Mouse (Mus musculus): ENCODE results near the gene Parg.

The Parg gene

DNA sequence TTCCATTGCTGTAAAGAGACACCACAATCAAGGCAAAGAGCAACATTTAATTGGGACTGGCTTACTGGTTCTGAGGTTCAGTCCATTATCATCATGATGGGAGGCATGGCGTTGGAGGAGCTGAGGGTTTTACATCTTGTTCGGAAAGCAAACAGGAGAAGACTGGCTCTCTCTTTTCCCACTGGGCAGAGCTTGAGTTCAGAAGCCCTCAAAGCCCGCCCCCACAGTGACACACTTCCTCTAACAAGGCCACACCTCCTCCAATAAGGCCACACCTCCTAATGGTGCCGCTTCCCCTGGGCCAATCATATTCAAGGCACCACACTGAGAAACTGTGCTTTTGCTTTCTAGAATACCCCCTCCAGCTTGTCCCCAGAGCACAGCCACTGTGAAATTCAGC lies 116.1 kb downstream of the Parg start:
- in situ Hi-C loops (cut with MseI, MboI): loop anchor here in 1 of 2 experiments (10.0 kb wide), 1 partner anchor 157 kb away; no protein-coding TSS in a partner anchor

DNA sequence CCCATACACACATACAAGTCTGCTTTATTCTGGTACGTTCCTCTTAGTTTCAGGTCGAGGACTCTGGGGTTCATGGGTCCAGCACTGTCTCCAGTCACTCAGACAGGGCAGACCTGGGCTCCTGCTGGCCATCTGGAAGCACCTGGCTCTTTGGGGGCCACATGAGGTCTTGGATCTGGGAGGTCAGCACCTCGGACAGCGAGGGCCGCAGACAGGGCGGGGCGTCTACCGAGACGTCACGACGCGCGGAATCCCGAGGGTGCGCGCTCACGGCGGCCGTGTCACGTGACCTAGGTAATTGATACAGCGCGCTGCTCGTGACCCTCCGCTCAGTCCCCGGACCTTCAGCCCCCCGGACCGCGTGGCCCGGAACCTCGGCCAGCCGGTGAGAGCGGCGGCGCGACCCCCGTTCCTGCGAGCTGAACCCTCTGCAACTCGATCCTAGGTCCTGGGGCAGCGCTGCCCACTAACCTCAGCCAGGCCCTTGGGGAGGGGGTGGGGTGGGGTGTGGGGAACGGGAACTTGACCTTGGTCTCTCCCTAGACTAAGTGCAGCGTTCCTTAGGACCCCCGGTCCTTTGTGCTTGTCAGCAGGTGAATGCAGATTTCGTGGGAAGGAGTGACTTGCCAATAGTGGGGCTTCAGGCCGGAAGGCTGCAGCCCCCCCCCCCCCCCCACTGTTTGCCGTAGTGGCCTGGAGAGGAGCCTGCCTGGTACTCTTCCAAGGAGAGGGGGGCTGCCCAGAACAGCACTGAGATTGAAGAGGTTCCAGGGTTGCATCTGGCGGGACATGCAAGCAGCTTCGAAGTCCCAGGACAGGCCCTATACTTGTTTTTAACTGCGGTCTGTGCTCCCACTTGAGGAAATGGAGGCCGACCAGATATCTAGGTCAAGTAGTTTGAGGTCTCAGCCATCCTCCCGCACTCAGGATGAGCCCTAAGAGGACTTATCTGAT lies 120.3 kb downstream of the Parg start, which contains the start of gene Ogdhl:
TSS of gene Ogdhl (plus strand) at position 288 of the 954 bp plus-strand sequence.
- in situ Hi-C loops (cut with MseI, MboI): no loop called here

DNA sequence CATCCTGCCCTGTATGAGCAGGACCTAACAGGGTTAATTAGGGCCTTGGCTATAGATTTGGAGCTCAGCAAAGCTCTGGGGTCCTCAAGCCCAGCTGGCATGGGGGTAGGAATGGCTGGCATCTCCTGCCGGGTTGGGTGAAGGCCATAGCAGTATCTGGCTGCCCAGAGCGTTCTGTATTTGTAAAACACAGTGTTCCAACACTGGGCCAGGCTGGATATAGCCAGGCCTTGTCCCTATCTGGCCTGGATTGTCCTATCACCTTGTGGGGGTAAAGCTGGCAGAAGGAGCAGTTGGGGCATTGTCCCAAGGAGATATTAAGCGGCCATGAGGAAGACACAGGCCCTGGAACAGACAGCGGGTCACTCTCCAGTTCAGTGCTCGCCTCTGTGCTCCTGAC lies 121.5 kb downstream of the Parg start:
- in situ Hi-C loops (cut with MseI, MboI): no loop called here

DNA sequence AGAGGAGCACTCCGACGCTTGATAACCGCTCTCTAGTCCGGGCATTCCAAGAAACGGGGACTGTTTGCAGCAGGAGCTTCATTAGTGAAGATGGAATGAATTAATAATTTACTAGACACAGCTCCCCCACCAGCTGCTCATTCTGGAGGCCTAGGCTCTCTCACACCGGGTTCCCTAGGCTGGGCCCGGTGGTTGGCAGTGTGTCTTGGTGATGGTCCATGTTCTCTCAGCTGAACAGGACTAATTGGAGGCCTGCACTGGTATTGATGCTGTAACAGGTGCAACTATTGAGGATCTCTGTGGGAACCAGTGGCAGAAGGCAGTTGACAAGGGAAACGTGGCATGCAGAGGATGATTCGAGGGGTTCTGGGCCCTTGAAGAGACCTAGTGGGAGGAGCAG lies 125.6 kb downstream of the Parg start:
- in situ Hi-C loops (cut with MseI, MboI): no loop called here

DNA sequence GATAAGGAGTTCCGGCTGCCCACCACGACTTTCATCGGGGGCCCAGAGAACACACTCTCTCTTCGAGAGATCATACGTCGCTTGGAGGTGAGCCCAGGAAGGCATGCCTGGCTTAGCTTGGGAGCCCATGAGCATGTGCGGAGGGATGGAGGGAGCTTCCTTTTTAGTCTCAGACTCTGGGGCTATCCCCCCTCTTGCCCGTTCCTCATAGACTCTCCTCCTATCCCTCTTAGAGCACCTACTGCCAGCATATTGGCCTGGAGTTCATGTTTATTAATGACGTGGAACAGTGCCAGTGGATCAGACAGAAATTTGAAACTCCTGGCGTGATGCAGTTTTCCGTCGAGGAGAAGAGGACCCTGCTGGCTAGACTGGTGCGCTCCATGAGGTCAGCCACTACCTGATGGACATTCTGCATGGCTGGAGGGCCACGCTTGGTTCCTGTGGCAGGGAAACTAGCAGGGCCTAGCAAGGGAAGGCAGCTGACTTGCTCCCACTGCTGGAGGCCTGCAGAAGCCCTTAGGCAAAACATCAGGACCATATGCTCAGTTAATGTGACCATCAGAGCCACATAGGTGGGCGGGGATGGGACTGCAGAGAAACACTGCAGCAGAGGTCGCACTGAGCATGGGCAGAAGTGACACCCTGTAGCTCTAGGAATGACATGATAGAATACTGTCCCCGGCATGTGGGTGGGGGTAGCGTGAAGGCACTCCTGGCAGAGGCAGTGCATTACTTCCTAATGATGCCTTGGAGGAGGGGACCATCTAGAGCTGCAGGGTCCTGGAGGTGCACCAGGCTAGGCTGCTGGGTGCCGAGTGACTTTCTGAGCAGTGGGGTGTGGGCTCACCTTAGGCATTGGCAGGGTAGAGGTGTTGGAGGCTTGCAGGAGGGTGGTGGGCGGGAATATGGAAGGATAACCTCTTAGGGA lies 131.0 kb downstream of the Parg start:
- in situ Hi-C loops (cut with MseI, MboI): no loop called here

DNA sequence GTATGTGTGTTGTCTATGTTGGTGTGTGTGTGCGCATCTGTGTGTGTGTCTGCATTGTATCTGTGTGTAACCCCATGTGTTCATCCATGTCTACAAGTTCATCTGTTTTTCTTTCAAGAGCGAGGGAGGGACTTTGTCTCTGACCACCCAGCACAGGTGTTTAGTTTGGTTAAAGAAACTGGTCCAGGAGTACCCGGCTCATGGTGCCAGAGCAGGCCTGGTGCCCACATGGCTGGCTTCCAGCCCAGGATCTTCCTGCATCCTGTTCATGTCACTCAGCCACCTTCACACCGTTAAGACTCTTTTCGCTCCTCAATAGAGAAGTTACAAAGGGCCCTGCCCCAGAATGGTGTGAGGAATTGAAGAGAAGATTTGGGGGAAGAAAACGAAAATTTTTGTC lies 134.3 kb downstream of the Parg start:
- in situ Hi-C loops (cut with MseI, MboI): no loop called here

DNA sequence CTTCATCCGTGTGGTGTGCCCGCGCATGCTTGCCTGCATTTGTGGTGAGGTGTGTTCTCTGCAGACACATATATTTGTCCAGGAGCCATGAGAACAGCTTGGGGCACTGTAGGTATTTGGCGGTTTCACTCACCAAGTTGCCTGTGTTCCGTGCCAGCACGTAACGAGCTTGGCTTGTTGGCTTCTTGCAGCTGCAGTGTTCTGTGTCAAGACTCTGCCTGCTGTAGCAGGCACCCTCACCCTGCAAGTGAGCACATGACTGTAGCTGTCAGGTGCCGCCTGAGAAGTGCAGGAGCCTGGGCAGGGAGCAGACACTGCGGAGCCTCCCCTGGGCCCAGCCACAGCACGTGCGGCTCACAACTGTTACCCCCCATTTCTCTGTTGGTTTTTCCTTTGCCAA lies 134.8 kb downstream of the Parg start:
- in situ Hi-C loops (cut with MseI, MboI): no loop called here

DNA sequence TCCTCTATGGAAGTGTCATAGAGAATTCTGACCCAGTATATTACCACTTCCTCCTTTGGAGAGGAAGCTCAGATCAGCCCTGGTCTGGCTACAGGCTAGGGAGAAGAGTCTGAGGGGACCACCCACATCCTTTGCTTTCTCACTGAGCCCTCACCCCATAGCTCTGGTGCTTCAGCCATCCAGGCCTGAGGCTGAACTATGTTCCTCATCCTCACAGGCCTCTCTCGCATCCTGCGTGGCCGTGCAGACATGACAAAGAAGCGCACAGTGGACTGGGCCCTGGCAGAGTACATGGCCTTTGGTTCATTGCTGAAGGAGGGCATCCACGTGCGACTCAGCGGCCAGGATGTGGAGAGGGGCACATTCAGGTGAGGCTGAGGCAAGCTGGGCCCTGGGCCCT lies 140.1 kb downstream of the Parg start:
- in situ Hi-C loops (cut with MseI, MboI): no loop called here

DNA sequence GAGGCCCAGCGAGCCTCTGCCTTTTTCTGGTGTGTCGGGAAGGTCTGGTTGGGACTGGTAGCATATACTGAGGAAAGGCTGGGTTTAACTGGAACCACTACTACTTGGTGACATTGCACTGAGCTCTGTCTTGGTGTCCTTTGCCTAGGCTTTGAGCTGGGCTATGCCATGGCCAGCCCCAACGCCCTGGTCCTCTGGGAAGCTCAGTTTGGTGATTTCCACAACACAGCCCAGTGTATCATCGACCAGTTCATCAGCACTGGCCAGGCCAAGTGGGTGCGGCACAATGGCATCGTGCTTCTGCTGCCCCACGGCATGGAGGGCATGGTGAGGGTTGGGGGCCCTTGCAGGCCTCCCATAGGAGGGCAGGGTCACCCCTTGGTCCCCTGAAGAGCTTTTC lies 142.4 kb downstream of the Parg start:
- in situ Hi-C loops (cut with MseI, MboI): no loop called here

DNA sequence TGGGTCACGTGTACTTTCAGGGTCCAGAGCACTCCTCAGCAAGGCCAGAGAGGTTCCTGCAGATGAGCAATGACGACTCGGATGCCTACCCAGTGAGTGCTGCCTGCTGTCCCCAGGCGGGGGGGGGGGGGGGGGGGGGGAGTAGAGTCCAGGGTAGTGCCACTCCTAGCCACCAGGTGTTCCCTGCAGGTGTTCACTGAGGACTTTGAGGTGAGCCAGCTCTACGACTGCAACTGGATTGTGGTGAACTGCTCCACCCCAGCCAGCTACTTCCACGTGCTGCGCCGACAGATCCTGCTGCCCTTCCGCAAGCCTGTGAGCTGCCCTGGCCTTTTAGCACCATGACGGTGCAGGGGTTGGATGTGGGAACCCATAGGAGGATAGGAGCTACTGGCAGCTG lies 142.9 kb downstream of the Parg start:
- in situ Hi-C loops (cut with MseI, MboI): no loop called here
